Mouse (Mus musculus): Measurements from ENCODE around the gene Nfe2. TPM values are rescaled to one million over a fixed set of nuclear protein-coding genes. Genes with fewer than 3 reads are reported as not detected.

Gene Nfe2
- polyA plus RNA-seq, 1 experiment from 2014 or later: 1.9 TPM

- H3K4me3 ChIP-seq (ENCODE audit: low read depth, low read length): no peak overlapping the region
- H3K27me3 ChIP-seq (replicated peaks; ENCODE audit: control insufficient read depth, insufficient read depth, low read length): no peaks in the 10 kb centered on the region
- no peak for ATAC-seq (replicated peaks; ENCODE audit: low FRiP score, low TSS enrichment, low read depth)
- no peak overlapping the region for H3K9ac ChIP-seq (ENCODE audit: low read length)
- peaks cover 8% of the 10 kb centered on the region for H3K4me1 ChIP-seq (replicated peaks; ENCODE audit: control insufficient read depth, insufficient read depth, low read length)
- peak overlapping the region; percentile 57 for H3K27ac ChIP-seq (ENCODE audit: low read depth)
- H3K36me3 ChIP-seq (ENCODE audit: control insufficient read depth, insufficient read depth, low read length): peaks cover 75% of the 10 kb centered on the region
- 36% methylated on average over 6 of the region's 6 CpGs for WGBS
- peak; percentile 74 for DNase-seq (ENCODE audit: low spot score)
- H3K4me2 ChIP-seq (ENCODE audit: low read length): peak overlapping the region; percentile 33
- H3K9me3 ChIP-seq (ENCODE audit: control insufficient read depth, low read length): no peaks in the 10 kb centered on the region
Observed at GRCm38 (mm10) chr15:103202088-103202793, 56.0 kb downstream of the Nfe2 start.

MicroRNAs encoded within 50 kb of the gene (microRNA counts, 519-probe panel; counts per million panel counts)
- 4,194 counts per million, percentile 66 among the panel's probes with 10 or more counts for microRNA mmu-miR-148b

Small RNA genes lying within 50 kb of the gene (microRNA-seq; reads per million reads assigned to microRNA genes)
- 442 reads per million, percentile 71 among the genes with 10 or more reads in this experiment for gene Mir148b

Other genes with a start within 250 kb of the Nfe2 start
- 14.6 and 15.6 TPM in 2 replicates for gene Hoxc4, start 239.5 kb downstream of the Nfe2 start, polyA plus RNA-seq (2014; fragmentation: Nextera tagmentation; extraction: Ambion mirVana)
- 21.8 and 23.5 TPM in 2 replicates for gene Smug1, start 91.3 kb downstream of the Nfe2 start, polyA plus RNA-seq (2014; fragmentation: Nextera tagmentation; extraction: Ambion mirVana)
- gene Cbx5, start 18.6 kb downstream of the Nfe2 start, polyA plus RNA-seq (2014; fragmentation: Nextera tagmentation; extraction: Ambion mirVana): 118 and 123 TPM in 2 replicates
- gene Hnrnpa1, start 18.0 kb downstream of the Nfe2 start, polyA plus RNA-seq (2014; fragmentation: Nextera tagmentation; extraction: Ambion mirVana): 837 and 906 TPM in 2 replicates
- 266 and 283 TPM in 2 replicates for gene Copz1, start 14.3 kb upstream of the Nfe2 start, polyA plus RNA-seq (2014; fragmentation: Nextera tagmentation; extraction: Ambion mirVana)
- 0.11 and 0.34 TPM in 2 replicates for gene Gpr84, start 52.2 kb upstream of the Nfe2 start, polyA plus RNA-seq (2014; fragmentation: Nextera tagmentation; extraction: Ambion mirVana)
- gene Zfp385a, start 81.7 kb upstream of the Nfe2 start, polyA plus RNA-seq (2014; fragmentation: Nextera tagmentation; extraction: Ambion mirVana): 7.2 and 7.5 TPM in 2 replicates
- gene Itga5, start 108.4 kb upstream of the Nfe2 start, polyA plus RNA-seq (2014; fragmentation: Nextera tagmentation; extraction: Ambion mirVana): 64.9 and 69.4 TPM in 2 replicates
- gene Gtsf1, start 172.1 kb upstream of the Nfe2 start, polyA plus RNA-seq (2014; fragmentation: Nextera tagmentation; extraction: Ambion mirVana): not detected in 2 replicates
- gene Gtsf2, start 190.1 kb upstream of the Nfe2 start, polyA plus RNA-seq (2014; fragmentation: Nextera tagmentation; extraction: Ambion mirVana): not detected in 2 replicates
- gene Nckap1l, start 195.4 kb upstream of the Nfe2 start, polyA plus RNA-seq (2014; fragmentation: Nextera tagmentation; extraction: Ambion mirVana): 3.2 TPM in 2 replicates
- gene Pde1b, start 244.6 kb upstream of the Nfe2 start, polyA plus RNA-seq (2014; fragmentation: Nextera tagmentation; extraction: Ambion mirVana): 6.8 and 7.1 TPM in 2 replicates

Measured in intestine, embryonic 14.5 days (tissue).